Mouse (Mus musculus) testis, adult 2 months (tissue): ENCODE measurements at regions not wholly inside any gene's neighbourhood (a gene's known extent, or its start where the extent isn't known, plus 50 kb on each side); places are given as distances from the start of the nearest gene placed in this dataset.

Experiments
- H3K27ac ChIP-seq: fragments of 200-500 bp; 2 replicates; pipeline ENCODE4 v1.5.1; 2012; ENCODE audit warnings: low read depth, low read length; ENCODE audit not compliant: control insufficient read depth, insufficient read depth
- H3K27me3 ChIP-seq: fragments of 200-500 bp; 2 replicates; pipeline ENCODE4 v1.6.1; 2012; ENCODE audit warnings: mild to moderate bottlenecking, low read length, moderate library complexity; ENCODE audit not compliant: control insufficient read depth, insufficient read depth
- H3K36me3 ChIP-seq: fragments of 200-500 bp; 2 replicates; pipeline ENCODE4 v1.6.1; 2012; ENCODE audit warnings: mild to moderate bottlenecking, low read length; ENCODE audit not compliant: control insufficient read depth, insufficient read depth
- H3K4me1 ChIP-seq: fragments of 200-500 bp; 2 replicates; pipeline ENCODE4 v1.6.1; 2012; ENCODE audit warnings: low read length; ENCODE audit not compliant: control insufficient read depth, insufficient read depth
- H3K4me3 ChIP-seq: fragments of 200-500 bp; 2 replicates; pipeline ENCODE4 v1.5.1; 2012; ENCODE audit warnings: low read depth, mild to moderate bottlenecking, low read length, moderate library complexity, mixed read lengths; ENCODE audit not compliant: control insufficient read depth
- CTCF ChIP-seq: fragments of 200-500 bp; IDR thresholded peaks from 2 replicates; pipeline ENCODE4 v1.5.1; 2012; ENCODE audit warnings: low read depth, mild to moderate bottlenecking, inconsistent platforms, low read length, moderate library complexity; ENCODE audit not compliant: control insufficient read depth, insufficient read depth, insufficient replicate concordance
- POLR2A ChIP-seq: fragments of 200-500 bp; IDR thresholded peaks from 2 replicates; pipeline ENCODE4 v1.6.1; 2012; ENCODE audit warnings: low read depth, mild to moderate bottlenecking, inconsistent platforms, low read length, moderate library complexity; ENCODE audit not compliant: control insufficient read depth

DNA sequence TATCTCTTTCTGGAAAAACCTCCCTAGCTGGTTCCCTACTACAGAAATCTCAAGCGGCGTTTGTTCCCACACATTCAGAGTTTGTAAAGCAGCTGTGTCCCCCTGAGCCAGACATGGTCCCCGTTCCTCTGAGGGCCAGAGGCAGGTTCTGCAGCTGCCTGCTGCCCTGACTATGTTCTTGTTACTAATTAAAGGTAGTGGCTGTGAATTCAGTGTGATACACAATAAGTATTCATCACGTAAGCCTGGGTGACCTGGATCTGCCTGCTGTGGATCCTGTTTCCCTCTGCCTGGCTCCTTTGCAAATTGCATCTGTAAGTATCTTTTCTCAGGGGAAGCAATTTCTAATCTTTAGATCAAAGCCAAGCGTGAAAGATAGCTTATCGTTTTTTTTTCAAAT, 232.3 kb downstream of the Plk2 start:
- H3K4me1 ChIP-seq, result no peaks in the 10 kb centered on the region
- no peak overlapping the region for H3K27ac ChIP-seq
- TF ChIP-seq CTCF (no peak), POLR2A (no peak)
- no peak overlapping the region for H3K4me3 ChIP-seq
- H3K36me3 ChIP-seq, result no peaks in the 10 kb centered on the region
- no peaks in the 10 kb centered on the region for H3K27me3 ChIP-seq

DNA sequence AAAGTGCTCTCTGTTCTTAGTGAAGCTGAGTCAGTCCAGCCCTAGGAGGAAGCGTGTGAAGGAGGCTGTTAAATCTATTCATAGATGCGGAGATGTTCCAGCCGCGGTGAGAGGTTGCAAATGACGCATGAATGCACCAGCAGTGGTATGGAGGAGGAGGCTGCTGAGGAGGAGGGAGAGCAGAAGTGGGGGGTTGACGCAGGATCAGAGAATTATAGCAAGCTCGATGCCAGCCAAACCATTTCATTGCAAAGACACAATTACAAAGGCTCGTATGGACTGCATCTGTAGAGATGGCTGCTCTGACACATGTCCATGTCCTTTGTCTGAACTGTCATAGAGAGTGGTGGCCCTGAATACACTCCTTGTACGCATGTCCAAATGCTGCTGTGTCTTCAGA, 232.9 kb downstream of the Plk2 start:
- Histone ChIP-seq H3K4me1 (no peaks in the 10 kb centered on the region), H3K27ac (no peak overlapping the region), H3K36me3 (no peaks in the 10 kb centered on the region), H3K27me3 (no peaks in the 10 kb centered on the region), H3K4me3 (no peak overlapping the region)
- TF ChIP-seq POLR2A, result no peak
- no peak for TF ChIP-seq CTCF

DNA sequence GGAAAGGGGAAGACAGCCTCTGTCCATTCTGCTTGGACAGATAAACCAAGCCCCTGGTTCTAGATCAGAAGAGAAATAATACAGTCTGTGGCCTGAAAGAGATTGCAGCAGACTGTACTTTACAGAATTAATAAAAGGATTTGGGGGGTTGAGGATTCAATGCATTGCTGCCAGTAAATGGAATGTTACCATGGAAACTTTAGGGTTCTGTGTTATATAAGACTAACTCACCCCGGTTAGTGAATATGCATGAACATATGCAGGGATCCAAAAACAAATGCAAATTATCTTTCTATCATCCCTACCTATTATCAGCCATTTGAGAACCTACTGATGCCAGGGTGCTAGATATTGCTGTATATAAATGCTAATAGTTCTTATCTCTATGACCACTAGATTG, 233.4 kb downstream of the Plk2 start:
- H3K27ac ChIP-seq, result no peak overlapping the region
- TF ChIP-seq CTCF (no peak), POLR2A (no peak)
- H3K4me3 ChIP-seq, result no peak overlapping the region
- H3K4me1 ChIP-seq, result no peaks in the 10 kb centered on the region
- no peaks in the 10 kb centered on the region for H3K27me3 ChIP-seq
- no peaks in the 10 kb centered on the region for H3K36me3 ChIP-seq

DNA sequence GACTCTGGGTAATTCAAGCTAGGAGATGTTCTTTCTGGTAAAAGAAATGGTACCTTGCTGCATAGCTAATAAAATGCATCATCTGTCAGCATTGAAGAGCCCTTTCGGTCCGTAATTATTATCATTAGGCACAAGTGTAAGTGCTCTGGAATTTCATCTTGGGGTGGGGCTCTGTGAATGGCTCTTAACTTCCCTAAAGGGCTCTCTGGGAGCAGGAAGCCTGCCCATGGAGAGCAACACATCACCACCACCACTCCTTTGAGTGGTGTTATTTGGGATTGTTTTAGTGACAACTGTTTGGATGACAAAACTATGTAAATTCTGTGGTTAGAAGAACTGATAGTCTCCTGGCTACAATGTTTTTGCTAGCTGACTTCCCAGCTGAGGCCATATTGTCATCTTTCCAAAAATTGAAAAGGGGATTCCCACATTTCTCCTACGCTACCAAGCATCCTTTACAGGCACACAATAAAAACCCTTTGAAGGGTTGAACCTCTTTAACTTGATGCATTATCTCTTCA, 238.5 kb downstream of the Plk2 start:
- Histone ChIP-seq H3K27me3 (no peaks in the 10 kb centered on the region), H3K27ac (no peak overlapping the region), H3K4me1 (no peaks in the 10 kb centered on the region), H3K36me3 (no peaks in the 10 kb centered on the region), H3K4me3 (no peak overlapping the region)
- TF ChIP-seq POLR2A (no peak), CTCF (no peak)

DNA sequence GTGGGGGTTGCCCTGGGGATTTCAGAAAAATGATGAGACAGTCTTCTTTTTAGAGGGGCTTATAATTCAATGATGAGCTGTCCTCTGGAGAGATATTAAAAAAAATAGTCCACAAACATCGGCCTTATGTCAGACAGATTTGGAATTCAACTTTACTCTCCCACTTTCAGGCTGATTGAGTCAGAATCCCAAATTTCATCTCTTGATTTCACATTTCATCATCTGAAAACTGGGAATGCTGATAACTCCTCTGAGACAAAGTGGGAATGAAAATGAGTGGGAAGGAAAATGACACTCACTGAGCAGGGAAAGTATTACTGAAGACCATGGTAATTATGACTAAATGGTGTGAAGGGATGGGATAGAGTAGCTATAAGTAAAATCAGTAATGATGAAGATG, 239.1 kb downstream of the Plk2 start:
- TF ChIP-seq POLR2A, result no peak
- no peak for TF ChIP-seq CTCF
- no peak overlapping the region for H3K4me3 ChIP-seq
- H3K4me1 ChIP-seq, result no peaks in the 10 kb centered on the region
- no peaks in the 10 kb centered on the region for H3K36me3 ChIP-seq
- H3K27me3 ChIP-seq, result no peaks in the 10 kb centered on the region
- no peak overlapping the region for H3K27ac ChIP-seq

DNA sequence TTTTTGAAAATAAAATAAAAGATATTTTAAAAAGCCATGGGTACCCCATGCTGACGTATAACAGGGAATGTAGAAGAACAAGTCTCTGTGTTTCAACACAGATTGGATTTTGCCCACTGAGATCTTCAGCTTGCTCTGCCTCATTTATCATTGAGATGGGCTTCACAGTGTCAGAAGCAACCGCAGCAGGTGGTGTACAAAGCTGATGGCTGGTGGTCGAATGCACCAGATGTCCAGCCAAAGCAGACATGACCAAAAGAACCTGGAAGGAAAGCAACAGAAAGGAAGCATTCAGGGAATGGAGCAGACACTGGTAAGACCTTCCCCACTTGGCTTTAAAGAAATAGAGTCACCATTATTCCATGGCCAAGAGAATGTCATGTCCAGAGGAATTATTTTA, 247.9 kb downstream of the Plk2 start:
- Histone ChIP-seq H3K27me3 (no peaks in the 10 kb centered on the region), H3K27ac (no peak overlapping the region), H3K4me3 (no peak overlapping the region), H3K4me1 (no peaks in the 10 kb centered on the region), H3K36me3 (no peaks in the 10 kb centered on the region)
- TF ChIP-seq POLR2A (no peak), CTCF (no peak)

DNA sequence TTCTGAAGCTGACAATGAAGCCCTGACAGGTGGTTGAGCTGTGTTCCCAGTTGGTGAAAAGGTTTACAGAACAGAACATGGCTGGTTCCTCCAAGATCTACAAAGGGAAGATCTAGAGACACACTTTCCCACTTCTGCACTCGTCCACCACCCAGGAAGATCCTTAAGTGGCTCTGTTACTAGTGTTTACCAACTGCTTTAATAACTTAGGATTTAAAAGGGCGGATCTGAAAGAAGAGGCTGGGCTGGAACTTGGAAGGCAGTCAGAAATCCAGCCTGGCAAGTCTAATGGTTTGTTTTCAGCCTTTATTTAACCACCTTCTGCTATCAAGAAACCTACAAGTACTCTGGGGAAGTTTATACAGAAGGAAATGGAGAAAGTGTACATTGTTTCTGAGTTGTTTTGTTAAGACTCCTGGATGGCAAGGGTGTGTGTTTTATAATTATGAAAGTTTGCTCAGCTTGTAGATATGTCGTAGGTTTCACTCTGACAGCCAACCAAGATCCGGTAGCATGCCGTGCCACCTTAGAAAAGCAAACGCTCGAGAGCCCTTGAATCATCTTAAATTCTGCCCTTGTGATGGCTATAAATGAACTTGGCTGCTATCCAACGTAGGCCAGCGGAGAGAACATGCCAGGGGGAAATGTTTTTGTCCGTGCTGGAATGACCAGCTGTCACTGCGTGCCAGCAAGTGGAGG, 248.5 kb downstream of the Plk2 start:
- Histone ChIP-seq H3K27me3 (no peaks in the 10 kb centered on the region), H3K27ac (no peak overlapping the region), H3K36me3 (no peaks in the 10 kb centered on the region), H3K4me1 (no peaks in the 10 kb centered on the region), H3K4me3 (no peak overlapping the region)
- TF ChIP-seq CTCF (no peak), POLR2A (no peak)
